Mouse (Mus musculus): ENCODE data around the gene Olfr455. TPM values are rescaled to one million over a fixed set of nuclear protein-coding genes. Genes with fewer than 3 reads are reported as not detected.

Olfr455 gene
- total RNA-seq (2012; rRNA removed) (not detected in 2 replicates), polyA plus RNA-seq (2012; ENCODE audit: insufficient read depth in 1 of 2, insufficient read length in 2 of 2, low read depth in 1 of 2, low replicate concordance in 2 of 2, missing spikeins in 1 of 2) (not detected)

- Histone ChIP-seq H3K9me3 (replicated peaks; ENCODE audit: insufficient read depth, low read length) (no peaks in the 10 kb centered on the region), H3K27me3 (ENCODE audit: control insufficient read depth in 1 of 2, insufficient read depth in 2 of 2, low read length in 2 of 2) (no peaks in the 10 kb centered on the region), H3K4me1 (ENCODE audit: control insufficient read depth in 1 of 2, insufficient read depth in 2 of 2, low read length in 2 of 2) (no peaks in the 10 kb centered on the region), H3K36me3 (ENCODE audit: control insufficient read depth in 1 of 2, insufficient read depth in 2 of 2, low read length in 2 of 2) (no peaks in the 10 kb centered on the region), H3K4me3 (ENCODE audit: control insufficient read depth in 1 of 2, insufficient read depth in 1 of 2, low read depth in 2 of 2, low read length in 2 of 2) (no peak within 1 kb of the TSS), H3K79me2 (ENCODE audit: control insufficient read depth, insufficient read depth, low read length, poor library complexity) (no peaks in the 10 kb centered on the region), H3K27ac (ENCODE audit: control insufficient read depth, low read depth, low read length) (no peak within 1 kb of the TSS), H3K9ac (ENCODE audit: control insufficient read depth, low read depth, low read length, poor library complexity, severe bottlenecking) (no peak within 1 kb of the TSS)
- TF ChIP-seq ZMIZ1 (IDR thresholded peaks at IDR 0.05; ENCODE audit: low read depth, low read length) = no peak
- TF ChIP-seq RAD21 (IDR thresholded peaks at IDR 0.05; ENCODE audit: low read depth, low read length) = no peak
- TF ChIP-seq TCF12 (IDR thresholded peaks at IDR 0.05; ENCODE audit: low read depth, low read length) = no peak
- TF ChIP-seq ETS1 (IDR thresholded peaks at IDR 0.05; ENCODE audit: low read depth, low read length) = no peak
- no peak for TF ChIP-seq USF1 (IDR thresholded peaks at IDR 0.05; ENCODE audit: low read depth, low read length)
- DNase-seq (ENCODE audit: low read depth, low spot score) = no peak
These were observed at the start of gene Olfr455 for GRCm38 (mm10) chr6:42547461-42547860. TSS of gene Olfr455 (minus strand) at chr6:42547587.

DNA sequence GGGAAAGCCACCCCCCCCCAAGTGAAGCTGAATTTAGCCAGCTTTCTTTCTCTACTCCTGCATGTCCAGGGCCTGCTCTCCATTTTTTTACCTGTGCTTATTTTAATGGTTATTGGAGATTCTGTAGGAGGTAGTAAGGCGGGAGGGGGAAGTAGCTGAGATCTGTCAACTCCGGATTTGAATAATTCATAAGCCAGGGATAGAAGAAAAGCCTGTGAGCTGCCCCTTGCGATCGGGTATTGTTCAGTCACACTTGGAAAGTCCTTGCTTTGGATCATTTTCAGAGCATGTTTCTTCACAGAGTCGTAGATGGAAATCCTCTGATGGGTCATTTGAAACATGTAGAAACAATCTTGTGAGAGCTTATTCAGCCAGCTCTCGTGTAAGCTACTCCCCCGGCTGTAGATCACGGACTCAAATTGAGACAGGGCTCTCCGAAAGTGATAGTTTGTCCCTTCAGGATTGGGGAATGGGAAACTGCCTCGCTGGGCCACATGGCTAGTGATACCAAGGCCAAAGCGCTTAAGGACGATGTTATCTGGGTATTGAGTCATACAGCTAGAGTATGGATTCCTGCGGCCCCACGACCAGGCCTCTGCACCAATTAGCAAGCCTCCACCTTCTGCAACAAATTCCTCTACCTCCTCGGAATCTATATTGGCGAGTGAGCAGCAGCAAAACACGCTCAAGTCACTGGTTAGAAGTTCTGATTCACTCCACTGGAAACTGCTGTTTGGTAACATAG is 45.9 kb upstream of the Olfr455 start:
- no peaks in the 10 kb centered on the region for H3K9me3 ChIP-seq (replicated peaks; ENCODE audit: insufficient read depth, low read length)
- DNase-seq (ENCODE audit: low read depth, low spot score) = no peak
- no peaks in the 10 kb centered on the region; a peak in 1 of 4 replicates for H3K27me3 ChIP-seq (ENCODE audit: control insufficient read depth in 1 of 2, insufficient read depth in 2 of 2, low read length in 2 of 2)
- TF ChIP-seq BHLHE40 (IDR thresholded peaks at IDR 0.05; ENCODE audit: borderline replicate concordance, low read depth, low read length) = no peak
- TF ChIP-seq USF1 (IDR thresholded peaks at IDR 0.05; ENCODE audit: low read depth, low read length) = no peak
- no peak for TF ChIP-seq TAL1 (IDR thresholded peaks at IDR 0.05; ENCODE audit: low read length)
- TF ChIP-seq CHD1 (IDR thresholded peaks at IDR 0.05; ENCODE audit: low read depth, low read length) = no peak
- TF ChIP-seq SMC3 (IDR thresholded peaks at IDR 0.05; ENCODE audit: low read depth, low read length) = no peak
- H3K9ac ChIP-seq (ENCODE audit: control insufficient read depth, low read depth, low read length, poor library complexity, severe bottlenecking) = no peak overlapping the region
- no peak overlapping the region for H3K27ac ChIP-seq (ENCODE audit: control insufficient read depth, low read depth, low read length)
- no peaks in the 10 kb centered on the region for H3K79me2 ChIP-seq (ENCODE audit: control insufficient read depth, insufficient read depth, low read length, poor library complexity)
- no peak overlapping the region for H3K4me3 ChIP-seq (ENCODE audit: control insufficient read depth in 1 of 2, insufficient read depth in 1 of 2, low read depth in 2 of 2, low read length in 2 of 2)
- H3K4me1 ChIP-seq (ENCODE audit: control insufficient read depth in 1 of 2, insufficient read depth in 2 of 2, low read length in 2 of 2) = no peaks in the 10 kb centered on the region
- H3K36me3 ChIP-seq (ENCODE audit: control insufficient read depth in 1 of 2, insufficient read depth in 2 of 2, low read length in 2 of 2) = no peaks in the 10 kb centered on the region

GRCm38 (mm10) chr6:42586569-42586968 is 39.2 kb upstream of the Olfr455 start:
- no peak for TF ChIP-seq MEF2A (IDR thresholded peaks at IDR 0.05; ENCODE audit: extremely low read depth, insufficient replicate concordance, low read depth, low read length, poor library complexity, severe bottlenecking)
- TF ChIP-seq GABPA (IDR thresholded peaks at IDR 0.05; ENCODE audit: low read depth, low read length) = no peak
- no peak for TF ChIP-seq ZMIZ1 (IDR thresholded peaks at IDR 0.05; ENCODE audit: low read depth, low read length)
- no peak for TF ChIP-seq ETS1 (IDR thresholded peaks at IDR 0.05; ENCODE audit: low read depth, low read length)
- TF ChIP-seq POLR2AphosphoS5 (IDR thresholded peaks at IDR 0.05; ENCODE audit: borderline replicate concordance, low read depth, low read length) = no peak
- no peak for TF ChIP-seq ELF1 (IDR thresholded peaks at IDR 0.05; ENCODE audit: low read depth, low read length)
- no peak for TF ChIP-seq RAD21 (IDR thresholded peaks at IDR 0.05; ENCODE audit: low read depth, low read length)
- no peak for TF ChIP-seq SMC3 (IDR thresholded peaks at IDR 0.05; ENCODE audit: low read depth, low read length)

More at GRCm38 (mm10) chr6:42586569-42586968, 39.2 kb upstream of the Olfr455 start:
- Histone ChIP-seq H3K27me3 (ENCODE audit: control insufficient read depth in 1 of 2, insufficient read depth in 2 of 2, low read length in 2 of 2) (no peaks in the 10 kb centered on the region; a peak in 1 of 4 replicates), H3K79me2 (ENCODE audit: control insufficient read depth, insufficient read depth, low read length, poor library complexity) (no peaks in the 10 kb centered on the region), H3K27ac (ENCODE audit: control insufficient read depth, low read depth, low read length) (no peak overlapping the region), H3K36me3 (ENCODE audit: control insufficient read depth in 1 of 2, insufficient read depth in 2 of 2, low read length in 2 of 2) (no peaks in the 10 kb centered on the region), H3K9ac (ENCODE audit: control insufficient read depth, low read depth, low read length, poor library complexity, severe bottlenecking) (no peak overlapping the region), H3K4me3 (ENCODE audit: control insufficient read depth in 1 of 2, insufficient read depth in 1 of 2, low read depth in 2 of 2, low read length in 2 of 2) (no peak overlapping the region), H3K4me1 (ENCODE audit: control insufficient read depth in 1 of 2, insufficient read depth in 2 of 2, low read length in 2 of 2) (no peaks in the 10 kb centered on the region), H3K9me3 (replicated peaks; ENCODE audit: insufficient read depth, low read length) (no peaks in the 10 kb centered on the region)
- no peak for DNase-seq (ENCODE audit: low read depth, low spot score)

Data from MEL (cell line).